Mouse (Mus musculus) olfactory bulb, adult 2 months (tissue): ENCODE data around the gene Arhgef3.

Source experiments
- CTCF ChIP-seq: fragments of 200-500 bp; IDR thresholded peaks from 2 replicates; pipeline ENCODE4 v1.5.1; 2012; ENCODE audit warnings: low read depth, mild to moderate bottlenecking, low read length, moderate library complexity; ENCODE audit not compliant: insufficient read depth
- POLR2A ChIP-seq: fragments of 200-500 bp; IDR thresholded peaks from 2 replicates; pipeline ENCODE4 v1.6.1; 2012; ENCODE audit warnings: mild to moderate bottlenecking, low read depth, low read length, moderate library complexity; ENCODE audit not compliant: insufficient read depth

DNA sequence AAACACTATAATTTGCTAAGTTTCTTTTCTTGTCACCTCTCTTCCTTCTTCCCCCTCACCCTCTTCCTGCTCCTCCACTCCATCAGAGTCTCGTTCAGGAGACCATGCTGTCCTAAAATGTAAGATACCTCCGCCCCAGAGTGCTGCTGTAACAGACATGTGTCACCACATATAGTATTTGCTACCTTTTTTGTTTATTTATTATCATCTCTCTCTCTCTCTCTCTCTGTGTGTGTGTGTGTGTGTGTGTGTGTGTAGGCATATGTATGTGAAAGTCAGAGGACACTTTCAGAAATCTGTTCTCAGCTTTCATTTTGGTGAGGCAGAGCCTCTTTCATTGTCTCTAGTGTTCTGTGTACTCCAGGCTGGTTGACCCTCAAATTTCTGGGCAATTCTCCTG lies 119.0 kb downstream of the Arhgef3 start:
- TF ChIP-seq CTCF (no peak), POLR2A (no peak)
